Mouse (Mus musculus): Measurements from ENCODE around the gene Shank1.

DNA sequence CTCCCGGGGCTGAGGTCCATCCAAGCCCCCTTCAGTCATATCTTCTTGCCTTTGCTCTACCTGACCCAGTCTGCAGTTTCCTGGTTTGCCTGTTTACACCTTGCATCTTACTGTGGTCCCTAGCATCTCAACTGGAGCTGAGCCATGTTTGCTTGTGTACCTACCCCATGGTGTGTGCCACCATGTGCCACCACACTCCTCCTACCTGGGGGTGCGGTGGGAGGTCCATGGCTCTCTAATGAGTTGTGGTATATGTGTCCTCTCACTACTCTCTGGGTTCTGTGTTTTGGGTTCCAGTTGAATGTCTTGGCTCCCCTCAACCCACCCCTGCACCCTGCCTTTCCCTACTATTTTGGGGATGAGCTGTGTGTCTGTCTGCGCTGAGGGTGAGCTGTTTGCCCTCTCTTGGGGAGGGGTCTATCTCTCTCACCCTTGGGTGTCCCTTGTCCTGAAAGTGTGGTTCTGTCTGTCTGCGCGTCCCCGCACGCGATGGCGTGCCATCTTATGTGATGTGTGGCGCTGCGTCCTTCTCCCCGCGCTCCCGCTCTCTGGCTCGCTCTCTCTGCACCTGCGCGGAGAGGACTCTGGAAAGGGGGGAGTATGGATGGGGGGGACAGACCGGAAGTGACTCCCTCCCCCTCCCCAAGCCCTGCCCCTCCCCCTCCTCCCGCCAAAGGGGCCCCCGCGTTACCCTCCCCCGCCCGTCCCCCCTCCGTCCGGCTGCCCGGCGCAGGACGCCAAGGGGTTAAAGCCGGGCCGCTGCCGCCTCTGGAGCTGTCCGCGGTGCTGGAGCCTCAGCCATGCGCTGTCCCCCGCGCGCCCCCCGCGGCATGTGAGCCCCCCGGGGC is 25.2 kb downstream of the Shank1 start:
- TF ChIP-seq ZKSCAN1 (IDR thresholded peaks at IDR 0.05; ENCODE audit: low read depth, low read length) = no peak
- no peak for TF ChIP-seq POLR2A (IDR thresholded peaks at IDR 0.05; ENCODE audit: control insufficient read depth in 1 of 2, insufficient read depth in 1 of 2, low read depth in 1 of 2, low read length in 2 of 2, poor library complexity in 1 of 2)
- TF ChIP-seq CHD2 (IDR thresholded peaks at IDR 0.05; ENCODE audit: low read length) = no peak
- no peak for TF ChIP-seq MAX (IDR thresholded peaks at IDR 0.05; ENCODE audit: low read length)
- no peak for TF ChIP-seq EP300 (IDR thresholded peaks at IDR 0.05; ENCODE audit: low read depth in 1 of 2, low read length in 2 of 2)
- no peak for TF ChIP-seq TCF12 (IDR thresholded peaks at IDR 0.05; ENCODE audit: low read depth, low read length)
